Mouse (Mus musculus) heart, embryonic 11.5 days (tissue): ENCODE data around the gene Ehmt1. TPM values are rescaled to one million over a fixed set of nuclear protein-coding genes. Genes with fewer than 3 reads are reported as not detected.

Experiments
- ATAC-seq: fragments of 200-750 bp; cut with Nextera tagmentation; replicated peaks from 2 replicates; pipeline ENCODE4 v1.8.0; 2017; ENCODE audit warnings: moderate library complexity; ENCODE audit not compliant: insufficient number of reproducible peaks, low FRiP score, low TSS enrichment
- H3K27ac ChIP-seq: fragments of 300-500 bp; sonication (generic); 2 replicates; pipeline ENCODE4 v1.5.1; 2014; ENCODE audit warnings: mild to moderate bottlenecking, low read depth, low read length
- H3K27me3 ChIP-seq: fragments of 300-500 bp; sonication (generic); 2 replicates; pipeline ENCODE4 v1.6.1; 2014; ENCODE audit warnings: mild to moderate bottlenecking, low read length, mixed read lengths; ENCODE audit not compliant: control insufficient read depth, insufficient read depth
- H3K36me3 ChIP-seq: fragments of 300-500 bp; sonication (generic); 2 replicates; pipeline ENCODE4 v1.6.1; 2014; ENCODE audit warnings: mild to moderate bottlenecking, low read length, moderate library complexity, mixed read lengths; ENCODE audit not compliant: control insufficient read depth, insufficient read depth
- H3K4me1 ChIP-seq: fragments of 300-500 bp; sonication (generic); 2 replicates; pipeline ENCODE4 v1.6.1; 2014; ENCODE audit warnings: low read length; ENCODE audit not compliant: control insufficient read depth, insufficient read depth
- H3K4me2 ChIP-seq: fragments of 300-500 bp; sonication (generic); 2 replicates; pipeline ENCODE4 v1.6.1; 2014; ENCODE audit warnings: mild to moderate bottlenecking, moderate library complexity
- H3K4me3 ChIP-seq: fragments of 300-500 bp; sonication (generic); 2 replicates; pipeline ENCODE4 v1.5.1; 2014; ENCODE audit warnings: low read depth, low read length
- H3K9ac ChIP-seq: fragments of 300-500 bp; sonication (generic); 2 replicates; pipeline ENCODE4 v1.6.1; 2014; ENCODE audit warnings: mild to moderate bottlenecking, low read depth, low read length, moderate library complexity
- H3K9me3 ChIP-seq: fragments of 300-500 bp; sonication (generic); replicated peaks from 2 replicates; pipeline ENCODE4 v1.6.1; 2016; ENCODE audit warnings: low read length; ENCODE audit not compliant: control insufficient read depth
- WGBS: fragments of 180-500 bp; shearing (Covaris S2); extraction: QIAGEN DNeasy Blood & Tissue Kit; methylation state at CpG from one replicate; pipeline ENCODE4 v1.1.7; 2014; ENCODE audit not compliant: insufficient replicate concordance; 5-methylcytosine and 5-hydroxymethylcytosine counted together
- polyA plus RNA-seq: library from polyadenylated mRNA; unstranded; fragments of >200 nt; fragmentation: Nextera tagmentation; extraction: Ambion mirVana; gene quantifications from 2 replicates; pipeline ENCODE4 v1.2.1, GENCODE M21; 2014

Ehmt1 gene
- polyA plus RNA-seq, 1 experiment from 2014 or later, result 53.8 TPM

DNA sequence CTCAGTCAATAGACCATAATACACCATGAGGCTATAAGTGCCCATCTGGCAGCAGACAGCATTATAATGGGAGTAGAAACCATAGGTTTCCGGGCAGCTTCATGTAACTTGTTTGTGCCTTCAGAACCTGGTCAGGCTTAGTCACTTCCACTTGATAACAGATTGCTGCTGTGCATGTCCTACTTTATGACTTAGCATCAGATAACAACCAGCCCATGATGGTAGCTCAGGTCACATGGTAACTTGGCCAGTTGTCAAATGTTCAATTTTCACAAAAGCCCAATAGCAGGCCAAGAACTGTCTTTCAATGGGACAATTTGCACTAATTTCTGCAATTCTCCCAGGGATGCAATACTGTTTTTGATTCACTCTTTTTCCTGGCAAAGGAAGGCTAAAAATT, 48.5 kb downstream of the Ehmt1 start:
- H3K9ac ChIP-seq, result no peak overlapping the region
- no peaks in the 10 kb centered on the region for H3K4me1 ChIP-seq
- H3K36me3 ChIP-seq, result peaks cover 6% of the 10 kb centered on the region
- H3K9me3 ChIP-seq, result no peaks in the 10 kb centered on the region
- no peak overlapping the region for H3K4me2 ChIP-seq
- H3K27ac ChIP-seq, result no peak overlapping the region
- 92% methylated on average over 1 of the region's 1 CpGs for WGBS
- H3K4me3 ChIP-seq, result no peak overlapping the region
- H3K27me3 ChIP-seq, result no peaks in the 10 kb centered on the region
- ATAC-seq, result no peak

DNA sequence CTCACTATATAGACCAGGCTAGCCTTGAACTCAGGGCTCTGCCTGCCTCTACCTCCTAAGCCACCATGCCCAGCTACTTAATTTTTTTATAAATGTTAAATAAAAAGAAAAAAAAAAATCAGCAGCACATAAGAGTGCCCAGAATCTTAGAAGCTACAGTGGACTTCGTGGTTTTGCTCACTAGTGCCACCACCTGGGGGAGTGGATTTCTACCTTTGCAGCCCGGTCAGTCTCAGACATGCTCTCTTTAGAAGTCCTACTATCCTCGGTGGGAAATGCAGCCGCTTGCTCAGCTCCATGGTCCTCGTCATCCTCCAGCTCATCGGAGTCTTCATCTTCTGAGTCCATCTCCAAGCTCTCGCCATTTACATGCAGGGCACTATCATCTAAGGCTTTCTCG, 56.4 kb downstream of the Ehmt1 start:
- peaks cover 15% of the 10 kb centered on the region for H3K36me3 ChIP-seq
- H3K4me3 ChIP-seq, result no peak overlapping the region
- no peak for ATAC-seq
- H3K9me3 ChIP-seq, result no peaks in the 10 kb centered on the region
- H3K4me2 ChIP-seq, result no peak overlapping the region
- no peak overlapping the region for H3K27ac ChIP-seq
- H3K4me1 ChIP-seq, result no peaks in the 10 kb centered on the region
- H3K9ac ChIP-seq, result no peak overlapping the region
- H3K27me3 ChIP-seq, result no peaks in the 10 kb centered on the region
- WGBS, result 81% methylated on average over 8 of the region's 8 CpGs

DNA sequence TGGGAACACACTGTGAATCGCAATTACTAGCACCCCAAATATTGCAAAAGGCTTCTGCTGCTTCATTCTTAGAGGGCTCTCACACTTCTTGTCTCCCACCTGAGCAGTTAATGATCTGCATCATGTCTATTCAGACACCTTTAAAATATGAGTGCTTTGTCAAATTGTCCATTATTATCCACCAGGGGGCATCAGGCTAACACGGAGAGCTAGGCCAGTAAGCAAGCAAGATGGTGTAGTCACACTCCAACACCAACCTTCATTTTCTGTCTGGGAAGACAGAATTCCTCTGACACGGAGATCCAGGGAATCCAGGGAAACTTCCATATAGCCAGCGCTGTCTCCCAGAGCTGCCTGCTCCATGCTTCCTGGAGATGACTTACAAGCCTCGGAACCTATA, 67.0 kb downstream of the Ehmt1 start:
- no peak overlapping the region for H3K4me2 ChIP-seq
- H3K9ac ChIP-seq, result no peak overlapping the region
- H3K9me3 ChIP-seq, result no peaks in the 10 kb centered on the region
- H3K36me3 ChIP-seq, result peaks cover 15% of the 10 kb centered on the region
- ATAC-seq, result no peak
- 82% methylated on average over 5 of the region's 5 CpGs for WGBS
- no peak overlapping the region for H3K4me3 ChIP-seq
- no peak overlapping the region for H3K27ac ChIP-seq
- peaks cover 7% of the 10 kb centered on the region; the same call in 1 of the 2 replicates for H3K4me1 ChIP-seq
- H3K27me3 ChIP-seq, result no peaks in the 10 kb centered on the region

DNA sequence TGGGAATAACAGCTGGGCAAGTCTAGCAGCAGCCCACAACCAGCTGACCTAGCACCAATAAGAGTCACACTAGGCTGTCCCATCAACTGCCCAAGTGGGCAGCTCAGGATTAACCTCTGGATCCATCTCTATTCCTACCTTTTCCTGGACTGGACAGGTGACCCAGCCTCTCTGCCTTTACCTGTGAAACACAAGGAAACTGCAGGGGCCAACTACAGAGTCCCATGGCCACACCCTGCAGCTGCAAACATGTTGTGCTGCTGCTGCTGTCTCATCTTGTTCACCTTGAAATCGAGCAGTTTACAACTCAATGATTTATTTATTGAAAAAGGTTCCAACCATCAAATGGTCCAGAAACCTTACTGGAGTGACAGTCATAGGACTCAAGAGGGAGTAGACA, 72.9 kb downstream of the Ehmt1 start:
- Histone ChIP-seq H3K4me1 (peaks cover 7% of the 10 kb centered on the region; the same call in 1 of the 2 replicates), H3K27me3 (no peaks in the 10 kb centered on the region), H3K9me3 (no peaks in the 10 kb centered on the region), H3K9ac (no peak overlapping the region), H3K36me3 (peaks cover 9% of the 10 kb centered on the region), H3K4me2 (no peak overlapping the region), H3K27ac (no peak overlapping the region), H3K4me3 (no peak overlapping the region)
- 84% methylated on average over 1 of the region's 1 CpGs for WGBS
- no peak for ATAC-seq

DNA sequence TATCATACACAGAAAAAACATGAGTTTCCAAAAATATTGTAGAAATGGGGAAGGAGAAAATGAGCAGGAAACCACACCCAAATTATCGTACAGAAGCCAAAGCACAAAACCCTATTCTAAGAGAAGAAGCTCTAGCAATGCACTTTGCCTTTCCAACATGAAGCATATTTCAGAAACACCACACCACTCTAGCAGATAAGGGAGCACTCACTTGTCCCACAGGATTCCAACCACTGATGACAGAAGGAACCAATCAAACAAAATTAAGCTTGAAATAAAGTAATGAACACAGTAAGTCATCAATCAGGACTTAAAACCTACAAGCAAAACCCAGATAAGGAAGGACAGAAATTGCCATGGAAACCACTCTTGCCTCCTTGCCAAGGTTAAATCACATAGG, 74.2 kb downstream of the Ehmt1 start:
- no peak overlapping the region for H3K4me3 ChIP-seq
- ATAC-seq, result no peak
- H3K36me3 ChIP-seq, result peaks cover 15% of the 10 kb centered on the region
- H3K27me3 ChIP-seq, result no peaks in the 10 kb centered on the region
- no peak overlapping the region for H3K9ac ChIP-seq
- H3K4me1 ChIP-seq, result peaks cover 5% of the 10 kb centered on the region; the same call in 1 of the 2 replicates
- H3K4me2 ChIP-seq, result no peak overlapping the region
- 83% methylated on average over 1 of the region's 1 CpGs for WGBS
- no peak overlapping the region for H3K27ac ChIP-seq
- no peaks in the 10 kb centered on the region for H3K9me3 ChIP-seq

DNA sequence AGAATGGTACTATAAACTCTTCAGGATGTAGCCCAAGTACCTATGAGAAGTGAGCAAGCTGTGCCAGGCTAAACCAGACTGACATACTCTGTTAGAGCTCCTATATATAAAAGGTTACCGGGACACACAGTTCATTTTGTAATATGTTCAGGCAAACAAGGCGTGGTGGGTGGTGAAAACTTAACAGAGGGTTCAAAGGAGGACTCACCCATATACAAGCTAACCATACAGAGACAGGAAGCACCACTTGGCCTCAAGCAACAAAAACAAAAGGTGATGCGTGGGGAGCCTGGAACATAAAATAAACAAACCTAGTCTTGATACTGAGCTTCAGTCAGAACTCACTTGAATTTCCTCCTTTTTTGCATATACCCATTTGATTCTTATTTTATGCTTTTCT, 88.8 kb downstream of the Ehmt1 start:
- H3K4me1 ChIP-seq, result no peaks in the 10 kb centered on the region
- no peak for ATAC-seq
- H3K9me3 ChIP-seq, result no peaks in the 10 kb centered on the region
- 72% methylated on average over 3 of the region's 3 CpGs for WGBS
- peaks cover 12% of the 10 kb centered on the region; the same call in 1 of the 2 replicates for H3K36me3 ChIP-seq
- H3K9ac ChIP-seq, result no peak overlapping the region
- no peak overlapping the region for H3K4me3 ChIP-seq
- H3K27me3 ChIP-seq, result no peaks in the 10 kb centered on the region
- no peak overlapping the region for H3K27ac ChIP-seq
- no peak overlapping the region for H3K4me2 ChIP-seq

DNA sequence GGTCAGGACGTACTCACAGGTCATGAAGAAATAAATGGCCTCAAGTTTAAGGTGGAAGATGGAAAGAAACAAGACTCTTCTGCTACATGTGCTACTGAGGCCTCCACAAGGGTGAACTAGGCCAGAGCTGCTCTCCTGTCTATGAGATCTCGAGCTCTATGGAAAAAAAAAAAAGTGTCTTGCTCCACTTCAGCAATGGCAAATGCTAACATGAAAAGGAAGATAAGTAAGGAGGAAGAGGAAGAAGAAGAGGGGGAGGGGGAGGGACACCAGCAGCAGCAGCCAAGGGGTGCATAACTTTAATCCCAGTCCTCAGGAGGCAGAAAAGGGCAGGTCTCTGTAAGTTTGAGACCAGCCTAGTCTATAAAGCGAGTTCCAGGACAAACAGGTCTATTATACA, 109.7 kb downstream of the Ehmt1 start:
- Histone ChIP-seq H3K9me3 (no peaks in the 10 kb centered on the region), H3K27me3 (no peaks in the 10 kb centered on the region), H3K36me3 (peaks cover 43% of the 10 kb centered on the region), H3K4me1 (no peaks in the 10 kb centered on the region), H3K4me3 (no peak overlapping the region), H3K9ac (no peak overlapping the region), H3K4me2 (no peak overlapping the region), H3K27ac (no peak overlapping the region)
- ATAC-seq, result no peak
- WGBS, result 65% methylated on average over 3 of the region's 3 CpGs

DNA sequence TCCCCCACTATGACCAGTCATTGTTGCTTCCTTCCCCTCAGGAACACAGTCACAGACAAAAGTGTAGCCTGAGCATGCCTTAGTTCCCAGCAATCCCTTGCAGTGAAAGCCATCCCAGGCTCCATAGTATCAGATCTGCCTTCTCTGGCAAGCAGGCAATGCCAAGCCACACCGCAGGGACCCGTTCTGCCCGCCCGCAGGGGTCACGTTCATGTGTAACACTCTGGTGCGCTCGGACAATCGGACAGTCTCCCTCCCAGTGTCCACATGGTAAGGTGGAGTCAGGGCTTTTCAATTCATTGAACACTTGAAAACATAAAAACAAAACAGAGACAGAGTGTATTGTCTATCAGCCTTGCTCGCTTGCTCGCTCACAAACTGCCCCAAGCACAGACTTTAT, 111.7 kb downstream of the Ehmt1 start:
- Histone ChIP-seq H3K36me3 (peaks cover 45% of the 10 kb centered on the region), H3K4me3 (no peak overlapping the region), H3K9ac (no peak overlapping the region), H3K4me1 (no peaks in the 10 kb centered on the region), H3K27me3 (no peaks in the 10 kb centered on the region), H3K4me2 (no peak overlapping the region), H3K9me3 (no peaks in the 10 kb centered on the region), H3K27ac (no peak overlapping the region)
- WGBS, result 96% methylated on average over 10 of the region's 10 CpGs
- ATAC-seq, result no peak

DNA sequence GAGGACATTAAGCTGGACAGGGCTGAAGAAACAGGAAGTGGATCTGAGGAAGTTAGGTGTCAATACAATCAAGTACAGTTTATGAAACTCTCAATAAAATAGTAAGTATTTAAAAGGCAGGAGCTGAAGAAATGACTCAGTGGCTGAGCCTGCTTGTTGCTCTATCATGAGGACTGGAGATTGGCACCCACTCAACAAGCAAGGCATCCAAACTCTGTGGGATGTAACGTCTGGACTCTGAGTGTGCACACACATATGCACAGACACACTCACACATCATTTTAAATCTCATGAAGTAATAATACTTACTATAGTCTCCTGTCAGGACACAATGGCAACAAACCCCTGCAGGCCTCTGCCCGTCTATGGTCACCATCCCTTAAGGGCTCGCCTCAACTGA, 112.4 kb downstream of the Ehmt1 start:
- no peak overlapping the region for H3K27ac ChIP-seq
- H3K4me2 ChIP-seq, result no peak overlapping the region
- H3K27me3 ChIP-seq, result no peaks in the 10 kb centered on the region
- no peak for ATAC-seq
- no peaks in the 10 kb centered on the region for H3K4me1 ChIP-seq
- H3K4me3 ChIP-seq, result no peak overlapping the region
- no peaks in the 10 kb centered on the region for H3K9me3 ChIP-seq
- H3K9ac ChIP-seq, result no peak overlapping the region
- 92% methylated on average over 3 of the region's 3 CpGs for WGBS
- peaks cover 45% of the 10 kb centered on the region for H3K36me3 ChIP-seq
